Comparison of ENCODE assay signal across 8 mouse cellular contexts in genomic region chr12:103433986-103434731, GRCm38 (mm10). TPM values are rescaled to one million over a fixed set of nuclear protein-coding genes. Genes with fewer than 3 reads are reported as not detected.
DNase-seq lines count a peak whose midpoint lies in the region; ATAC-seq lines count a peak whose summit lies in the region.

Gene Ifi27, plus strand, starts transcription at chr12:103434211.

- DNase-seq in frontal cortex, postnatal 14 days (ENCODE audit: low spot score in 2 of 2), result no peak
- DNase-seq in ZHBTc4 (ENCODE audit: low read depth, low spot score), result peak; percentile 6
- peak; percentile 63 to 73 for DNase-seq in gastrocnemius, adult 8-10 months (ENCODE audit: low spot score in 2 of 2)
- DNase-seq in kidney, adult 11 months, result peak; percentile 88
- peak; percentile 45 to 55 for DNase-seq in left cerebral cortex, postnatal 14 days (ENCODE audit: low spot score in 2 of 2)
- DNase-seq in monocyte, adult 2 months (ENCODE audit: low read depth in 1 of 2, low spot score in 2 of 2), result peak; percentile 43 to 50
- DNase-seq in thymus, postnatal 10 days (ENCODE audit: low spot score in 2 of 2), result peak; percentile 50 to 52

- intact Hi-C loops in left cerebral cortex, postnatal 14 days (cut with DNase I), result no loop called here

- peak; percentile 100 for ATAC-seq in frontal cortex, adult (ENCODE audit: low TSS enrichment)

RNA-seq across cellular contexts. Expression of gene Ifi27, which starts in this region (rescaled TPM):
- 10 to 100 TPM; 53.1 to 81.9 (median 71.7) TPM for total RNA-seq in gastrocnemius, adult 8-10 months (2022)
- 10 to 100 TPM; 27.2 to 34.9 TPM for total RNA-seq in left cerebral cortex, postnatal 14 days (2021)

Comparison
In these comparisons a context has a peak if more than half of its experiments do, and no peak if none do; other contexts are left out.
1. DNase-seq: peak in ZHBTc4 (single experiment), gastrocnemius, adult 8-10 months (2 of 2), kidney, adult 11 months (single experiment), left cerebral cortex, postnatal 14 days (2 of 2), monocyte, adult 2 months (2 of 2) and thymus, postnatal 10 days (2 of 2); none in frontal cortex, postnatal 14 days (0 of 2).